Mouse (Mus musculus): ENCODE results near the gene Coil. TPM values are rescaled to one million over a fixed set of nuclear protein-coding genes. Genes with fewer than 3 reads are reported as not detected.
"Not testable (repeated sequence)": the region's sequence is repeated elsewhere in the genome, so short reads cannot be mapped to it uniquely, and the experiment has no call there.

Coil gene
- polyA plus RNA-seq, 1 experiment from 2014 or later: 6.5 TPM

GRCm38 (mm10) chr11:89030552-89030951 lies 60.5 kb downstream of the Coil start:
- Histone ChIP-seq H3K27me3 (ENCODE audit: control insufficient read depth, insufficient read depth, low read length) (no peaks in the 10 kb centered on the region), H3K36me3 (ENCODE audit: control insufficient read depth, insufficient read depth, low read length) (no peaks in the 10 kb centered on the region), H3K4me1 (ENCODE audit: control insufficient read depth in 2 of 2, insufficient read depth in 2 of 2, low read length in 2 of 2) (peaks cover 6 to 15% of the 10 kb centered on the region in 2 experiments), H3K27ac (replicated peaks in 1 of 2; ENCODE audit: control insufficient read depth in 1 of 2, insufficient read depth in 1 of 2, low read depth in 2 of 2, low read length in 2 of 2) (no peak overlapping the region), H3K4me3 (ENCODE audit: control insufficient read depth in 1 of 2, insufficient read depth in 1 of 2, low read depth in 1 of 2, low read length in 2 of 2) (no peak overlapping the region), H3K4me2 (ENCODE audit: low read length) (no peak overlapping the region), H3K9ac (ENCODE audit: low read length) (no peak overlapping the region), H3K9me3 (ENCODE audit: control insufficient read depth, low read length) (0 out of 2 replicates have a peak, but pooled peaks cover 2% of the 10 kb centered on the region)
- WGBS: 83% methylated on average over 6 of the region's 6 CpGs
- no peak for ATAC-seq (ENCODE audit: insufficient number of reproducible peaks, insufficient read depth, low FRiP score, low read depth)

GRCm38 (mm10) chr11:89031189-89031588 lies 61.1 kb downstream of the Coil start:
- WGBS: 55% methylated on average over 1 of the region's 1 CpGs
- no peak overlapping the region for H3K4me3 ChIP-seq (ENCODE audit: control insufficient read depth in 1 of 2, insufficient read depth in 1 of 2, low read depth in 1 of 2, low read length in 2 of 2)
- 0 out of 2 replicates have a peak, but pooled peaks cover 2% of the 10 kb centered on the region for H3K9me3 ChIP-seq (ENCODE audit: control insufficient read depth, low read length)
- H3K4me1 ChIP-seq (ENCODE audit: control insufficient read depth in 2 of 2, insufficient read depth in 2 of 2, low read length in 2 of 2): peaks cover 6 to 15% of the 10 kb centered on the region in 2 experiments
- H3K4me2 ChIP-seq (ENCODE audit: low read length): no peak overlapping the region
- H3K9ac ChIP-seq (ENCODE audit: low read length): no peak overlapping the region
- H3K36me3 ChIP-seq (ENCODE audit: control insufficient read depth, insufficient read depth, low read length): no peaks in the 10 kb centered on the region
- no peak for ATAC-seq (ENCODE audit: insufficient number of reproducible peaks, insufficient read depth, low FRiP score, low read depth)
- H3K27ac ChIP-seq (replicated peaks in 1 of 2; ENCODE audit: control insufficient read depth in 1 of 2, insufficient read depth in 1 of 2, low read depth in 2 of 2, low read length in 2 of 2): no peak overlapping the region
- no peaks in the 10 kb centered on the region for H3K27me3 ChIP-seq (ENCODE audit: control insufficient read depth, insufficient read depth, low read length)

GRCm38 (mm10) chr11:89034592-89034991 lies 64.5 kb downstream of the Coil start:
- ATAC-seq (ENCODE audit: insufficient number of reproducible peaks, insufficient read depth, low FRiP score, low read depth): no peak
- Histone ChIP-seq H3K4me3 (ENCODE audit: control insufficient read depth in 1 of 2, insufficient read depth in 1 of 2, low read depth in 1 of 2, low read length in 2 of 2) (no peak overlapping the region), H3K4me1 (ENCODE audit: control insufficient read depth in 2 of 2, insufficient read depth in 2 of 2, low read length in 2 of 2) (no peaks in the 10 kb centered on the region), H3K9ac (ENCODE audit: low read length) (no peak overlapping the region), H3K27me3 (ENCODE audit: control insufficient read depth, insufficient read depth, low read length) (no peaks in the 10 kb centered on the region), H3K27ac (replicated peaks in 1 of 2; ENCODE audit: control insufficient read depth in 1 of 2, insufficient read depth in 1 of 2, low read depth in 2 of 2, low read length in 2 of 2) (no peak overlapping the region), H3K9me3 (ENCODE audit: control insufficient read depth, low read length) (0 out of 2 replicates have a peak, but pooled peaks cover 2% of the 10 kb centered on the region), H3K4me2 (ENCODE audit: low read length) (no peak overlapping the region), H3K36me3 (ENCODE audit: control insufficient read depth, insufficient read depth, low read length) (peaks cover 27% of the 10 kb centered on the region)

GRCm38 (mm10) chr11:89035552-89035951 lies 65.5 kb downstream of the Coil start:
- Histone ChIP-seq H3K4me2 (ENCODE audit: low read length) (no peak overlapping the region), H3K9ac (ENCODE audit: low read length) (no peak overlapping the region), H3K9me3 (ENCODE audit: control insufficient read depth, low read length) (0 out of 2 replicates have a peak, but pooled peaks cover 2% of the 10 kb centered on the region), H3K4me3 (ENCODE audit: control insufficient read depth in 1 of 2, insufficient read depth in 1 of 2, low read depth in 1 of 2, low read length in 2 of 2) (no peak overlapping the region), H3K27ac (replicated peaks in 1 of 2; ENCODE audit: control insufficient read depth in 1 of 2, insufficient read depth in 1 of 2, low read depth in 2 of 2, low read length in 2 of 2) (no peak overlapping the region), H3K4me1 (ENCODE audit: control insufficient read depth in 2 of 2, insufficient read depth in 2 of 2, low read length in 2 of 2) (no peaks in the 10 kb centered on the region), H3K27me3 (ENCODE audit: control insufficient read depth, insufficient read depth, low read length) (no peaks in the 10 kb centered on the region), H3K36me3 (ENCODE audit: control insufficient read depth, insufficient read depth, low read length) (peaks cover 37% of the 10 kb centered on the region)
- 72% methylated on average over 3 of the region's 3 CpGs for WGBS
- ATAC-seq (ENCODE audit: insufficient number of reproducible peaks, insufficient read depth, low FRiP score, low read depth): no peak

- Histone ChIP-seq H3K9ac (ENCODE audit: low read length) (no peak overlapping the region), H3K4me3 (ENCODE audit: control insufficient read depth in 1 of 2, insufficient read depth in 1 of 2, low read depth in 1 of 2, low read length in 2 of 2) (no peak overlapping the region), H3K9me3 (ENCODE audit: control insufficient read depth, low read length) (no peaks in the 10 kb centered on the region), H3K36me3 (ENCODE audit: control insufficient read depth, insufficient read depth, low read length) (peaks cover 66% of the 10 kb centered on the region), H3K27ac (replicated peaks in 1 of 2; ENCODE audit: control insufficient read depth in 1 of 2, insufficient read depth in 1 of 2, low read depth in 2 of 2, low read length in 2 of 2) (no peak overlapping the region), H3K27me3 (ENCODE audit: control insufficient read depth, insufficient read depth, low read length) (no peaks in the 10 kb centered on the region), H3K4me1 (ENCODE audit: control insufficient read depth in 2 of 2, insufficient read depth in 2 of 2, low read length in 2 of 2) (no peaks in the 10 kb centered on the region), H3K4me2 (ENCODE audit: low read length) (no peak overlapping the region)
- WGBS: 84% methylated on average over 6 of the region's 6 CpGs
- no peak for ATAC-seq (ENCODE audit: insufficient number of reproducible peaks, insufficient read depth, low FRiP score, low read depth)
Measured at GRCm38 (mm10) chr11:89038496-89038895, 68.4 kb downstream of the Coil start.

GRCm38 (mm10) chr11:89039325-89039724 lies 69.3 kb downstream of the Coil start:
- Histone ChIP-seq H3K36me3 (ENCODE audit: control insufficient read depth, insufficient read depth, low read length) (peaks cover 73% of the 10 kb centered on the region), H3K4me3 (ENCODE audit: control insufficient read depth in 1 of 2, insufficient read depth in 1 of 2, low read depth in 1 of 2, low read length in 2 of 2) (no peak overlapping the region), H3K4me1 (ENCODE audit: control insufficient read depth in 2 of 2, insufficient read depth in 2 of 2, low read length in 2 of 2) (no peaks in the 10 kb centered on the region), H3K9ac (ENCODE audit: low read length) (no peak overlapping the region), H3K9me3 (ENCODE audit: control insufficient read depth, low read length) (no peaks in the 10 kb centered on the region), H3K27me3 (ENCODE audit: control insufficient read depth, insufficient read depth, low read length) (no peaks in the 10 kb centered on the region), H3K27ac (replicated peaks in 1 of 2; ENCODE audit: control insufficient read depth in 1 of 2, insufficient read depth in 1 of 2, low read depth in 2 of 2, low read length in 2 of 2) (no peak overlapping the region), H3K4me2 (ENCODE audit: low read length) (no peak overlapping the region)
- ATAC-seq (ENCODE audit: insufficient number of reproducible peaks, insufficient read depth, low FRiP score, low read depth): no peak
- 31% methylated on average over 3 of the region's 3 CpGs for WGBS

- WGBS: 94% methylated on average over 6 of the region's 7 CpGs
Measured at GRCm38 (mm10) chr11:89041073-89041472, 71.0 kb downstream of the Coil start.

More at GRCm38 (mm10) chr11:89041073-89041472, 71.0 kb downstream of the Coil start:
- H3K9me3 ChIP-seq (ENCODE audit: control insufficient read depth, low read length); H3K4me1 ChIP-seq (ENCODE audit: control insufficient read depth in 2 of 2, insufficient read depth in 2 of 2, low read length in 2 of 2); H3K4me2 ChIP-seq (ENCODE audit: low read length); ATAC-seq (ENCODE audit: insufficient number of reproducible peaks, insufficient read depth, low FRiP score, low read depth); H3K9ac ChIP-seq (ENCODE audit: low read length); H3K27me3 ChIP-seq (ENCODE audit: control insufficient read depth, insufficient read depth, low read length); H3K27ac ChIP-seq (replicated peaks in 1 of 2; ENCODE audit: control insufficient read depth in 1 of 2, insufficient read depth in 1 of 2, low read depth in 2 of 2, low read length in 2 of 2); H3K4me3 ChIP-seq (ENCODE audit: control insufficient read depth in 1 of 2, insufficient read depth in 1 of 2, low read depth in 1 of 2, low read length in 2 of 2): not testable (repeated sequence)
- peaks cover 91% of the 10 kb centered on the region for H3K36me3 ChIP-seq (ENCODE audit: control insufficient read depth, insufficient read depth, low read length)
